Mouse (Mus musculus) adrenal gland (tissue): ENCODE data around the gene Wdr82.

Experiments used
- intact Hi-C: fragments of 180-260 bp; cut with DNase I; formaldehyde crosslinking; loops from one replicate; pipeline ENCODE4 v1.15.1; 2025

Gene Wdr82

DNA sequence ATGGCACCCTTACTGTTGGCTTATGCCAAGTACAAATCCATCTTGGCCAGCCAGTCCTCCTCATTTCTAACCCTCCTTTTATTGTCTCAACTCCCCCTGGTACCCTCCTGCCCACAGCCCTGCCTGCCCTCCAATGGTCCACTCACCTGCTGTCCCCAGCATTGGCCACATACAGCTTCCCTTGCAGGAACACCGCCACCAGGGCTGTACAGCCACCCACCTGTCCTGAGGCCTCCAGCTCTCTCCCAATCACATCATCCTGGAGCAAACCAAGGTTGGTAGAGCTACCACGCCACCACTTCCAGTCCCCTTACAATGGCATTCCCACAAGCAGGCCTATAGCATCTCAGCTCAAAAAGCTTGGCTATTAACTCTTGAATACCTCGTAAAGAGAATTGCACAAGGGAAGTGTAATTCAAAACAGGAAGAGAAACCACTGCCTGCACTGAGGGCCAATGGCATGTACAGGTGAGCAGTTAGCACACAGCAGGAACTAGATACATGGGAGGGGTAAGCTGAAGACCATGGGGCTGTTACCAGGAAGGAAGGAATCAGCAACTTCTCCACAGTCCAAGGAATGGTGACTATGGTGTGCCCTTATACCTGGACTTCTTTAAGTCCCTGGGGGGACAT lies 26.5 kb downstream of the Wdr82 start:
- intact Hi-C loops, result no loop called here

DNA sequence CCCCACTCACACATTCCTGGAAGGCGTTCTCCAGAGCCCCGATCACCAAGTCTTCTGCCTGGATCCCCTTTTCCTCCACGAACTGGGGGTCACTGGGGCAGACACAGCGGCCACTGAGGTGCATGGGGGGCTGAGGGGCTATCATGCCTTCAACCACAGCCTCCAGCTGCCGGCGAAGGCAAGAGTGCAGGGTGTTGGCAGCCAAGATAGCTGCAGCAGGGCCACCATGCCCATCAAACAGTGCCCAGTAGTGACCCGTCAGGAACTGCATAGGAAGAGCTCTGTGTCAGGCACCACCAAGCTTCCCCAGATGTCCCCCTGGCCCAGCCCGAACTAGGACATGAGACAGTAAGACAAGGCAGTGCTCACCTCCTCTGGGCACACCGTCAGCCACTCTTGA lies 27.0 kb downstream of the Wdr82 start:
- intact Hi-C loops, result no loop called here

DNA sequence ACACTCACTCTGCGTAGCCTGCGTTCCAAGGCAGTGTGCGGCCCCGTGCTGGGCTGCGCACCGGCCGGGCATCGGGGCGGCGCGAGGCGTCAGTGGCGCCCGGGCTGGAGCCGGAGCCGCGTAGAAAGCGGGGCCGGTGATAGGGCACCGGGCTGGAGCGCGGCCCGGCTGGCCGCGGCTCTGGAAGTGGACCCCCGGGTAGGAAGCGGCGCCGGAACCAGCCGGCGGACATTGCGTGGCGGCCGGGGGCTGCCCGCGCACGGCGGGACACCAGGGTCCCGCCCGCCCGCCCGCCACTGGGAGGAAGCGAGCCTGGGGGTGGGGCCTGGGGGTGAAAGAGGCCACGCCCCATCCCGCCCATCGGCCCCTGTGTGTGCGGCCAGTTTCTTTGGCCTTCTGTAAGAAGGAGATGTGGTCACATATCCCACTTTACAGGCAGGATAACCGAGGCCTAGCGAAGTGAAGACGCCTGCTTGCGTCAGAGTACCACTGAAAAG lies 28.3 kb downstream of the Wdr82 start:
- intact Hi-C loops, result no loop called here

DNA sequence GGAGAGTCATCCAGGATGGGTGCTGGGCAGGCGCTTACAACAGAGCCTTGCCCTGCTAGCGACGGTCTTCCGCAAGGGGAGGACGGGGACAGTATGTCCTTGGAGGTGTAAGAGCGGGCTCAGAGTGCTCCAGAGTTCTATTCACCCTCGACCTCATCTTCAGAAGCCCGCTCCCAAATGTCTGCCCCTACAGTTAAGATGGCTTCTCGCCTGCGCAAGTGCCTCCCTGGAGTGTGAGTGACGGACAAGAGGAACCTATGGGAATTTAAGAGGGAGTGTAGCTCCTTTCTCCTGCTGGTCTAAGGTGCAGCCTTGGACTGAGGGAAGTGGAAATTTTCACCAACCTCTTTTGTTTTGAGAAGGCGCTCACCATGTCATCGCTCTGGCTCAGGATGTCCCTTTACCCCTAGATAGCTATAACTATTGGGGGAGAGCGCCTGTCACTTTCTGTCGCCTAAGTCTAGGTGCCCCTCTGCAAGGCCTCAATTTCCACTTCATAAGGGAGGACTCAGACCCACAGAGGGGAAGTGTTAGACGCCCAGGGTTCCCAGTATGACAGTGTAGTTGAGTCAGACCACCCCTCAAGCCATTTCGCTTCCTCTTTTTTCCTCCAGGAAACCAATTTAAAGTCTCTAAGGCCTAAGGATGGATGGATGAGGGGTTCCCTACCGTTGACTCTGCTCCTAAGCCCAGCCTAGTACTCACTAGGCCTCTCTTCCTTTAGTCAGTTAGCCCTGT lies 29.0 kb downstream of the Wdr82 start, which contains the start of gene Ppm1m:
Gene Ppm1m (minus strand): TSS at position 212 of the 738 bp plus-strand sequence.
- intact Hi-C loops, result no loop called here

DNA sequence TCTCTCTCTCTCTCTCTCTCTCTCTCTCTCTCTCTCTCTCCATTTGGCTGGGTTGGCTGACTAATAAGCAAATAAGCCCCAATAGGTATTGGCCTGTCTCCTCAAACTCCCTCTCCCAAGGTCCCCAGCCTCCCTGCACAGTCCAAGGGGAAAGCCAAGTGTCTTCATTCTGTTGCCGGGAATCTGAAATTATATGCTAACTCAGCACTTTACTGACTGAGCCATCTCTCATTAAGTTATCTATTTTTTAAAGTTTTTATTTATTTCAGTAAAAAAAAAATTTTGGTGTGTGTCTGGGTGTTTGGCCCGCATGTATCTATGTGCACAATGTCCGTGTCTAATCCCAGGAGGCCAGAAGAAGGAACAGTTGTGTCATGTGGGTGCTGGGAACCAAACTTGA lies 31.2 kb downstream of the Wdr82 start:
- intact Hi-C loops, result no loop called here

DNA sequence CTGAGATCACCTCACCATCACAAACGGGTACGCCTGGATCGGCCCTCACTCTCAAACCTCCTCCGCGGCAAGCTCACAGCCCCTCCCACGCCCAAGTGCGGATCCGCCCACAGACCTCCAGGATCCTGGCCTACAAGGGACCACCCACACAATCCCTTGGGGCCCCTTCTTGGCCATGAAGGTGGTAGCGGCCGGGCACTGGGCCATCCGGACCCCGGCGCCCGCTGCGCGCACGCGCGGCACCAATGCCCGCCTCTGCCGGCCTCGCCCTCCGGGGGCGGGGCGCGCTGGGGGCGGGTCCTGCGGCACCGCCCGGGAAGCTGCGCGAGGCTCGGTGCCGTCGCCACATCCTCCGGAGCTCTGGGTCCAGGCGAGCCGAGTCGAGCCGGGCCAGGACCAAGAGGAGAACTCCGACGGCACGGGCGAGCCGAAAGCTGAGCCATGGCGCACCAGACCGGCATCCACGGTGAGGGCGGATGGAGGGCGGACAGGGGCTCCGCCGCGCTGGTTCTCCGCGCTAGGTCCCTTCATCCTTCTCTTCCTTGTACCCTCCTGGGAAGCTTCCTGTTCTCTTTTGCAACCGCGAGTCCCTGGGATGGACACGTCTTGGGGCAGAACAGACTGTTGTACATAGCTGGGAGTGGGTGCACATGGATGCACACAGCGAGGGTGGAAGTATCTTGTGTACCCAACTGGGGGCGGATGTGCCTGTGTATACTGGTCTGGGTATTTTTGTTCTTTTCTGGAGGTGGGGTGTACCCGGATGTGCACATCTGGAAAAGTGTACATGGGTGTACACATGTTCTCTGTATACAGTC lies 32.3 kb downstream of the Wdr82 start, which contains the start of gene Twf2:
Gene Twf2 (plus strand): TSS at position 290 of the 818 bp plus-strand sequence.
- intact Hi-C loops, result no loop called here

DNA sequence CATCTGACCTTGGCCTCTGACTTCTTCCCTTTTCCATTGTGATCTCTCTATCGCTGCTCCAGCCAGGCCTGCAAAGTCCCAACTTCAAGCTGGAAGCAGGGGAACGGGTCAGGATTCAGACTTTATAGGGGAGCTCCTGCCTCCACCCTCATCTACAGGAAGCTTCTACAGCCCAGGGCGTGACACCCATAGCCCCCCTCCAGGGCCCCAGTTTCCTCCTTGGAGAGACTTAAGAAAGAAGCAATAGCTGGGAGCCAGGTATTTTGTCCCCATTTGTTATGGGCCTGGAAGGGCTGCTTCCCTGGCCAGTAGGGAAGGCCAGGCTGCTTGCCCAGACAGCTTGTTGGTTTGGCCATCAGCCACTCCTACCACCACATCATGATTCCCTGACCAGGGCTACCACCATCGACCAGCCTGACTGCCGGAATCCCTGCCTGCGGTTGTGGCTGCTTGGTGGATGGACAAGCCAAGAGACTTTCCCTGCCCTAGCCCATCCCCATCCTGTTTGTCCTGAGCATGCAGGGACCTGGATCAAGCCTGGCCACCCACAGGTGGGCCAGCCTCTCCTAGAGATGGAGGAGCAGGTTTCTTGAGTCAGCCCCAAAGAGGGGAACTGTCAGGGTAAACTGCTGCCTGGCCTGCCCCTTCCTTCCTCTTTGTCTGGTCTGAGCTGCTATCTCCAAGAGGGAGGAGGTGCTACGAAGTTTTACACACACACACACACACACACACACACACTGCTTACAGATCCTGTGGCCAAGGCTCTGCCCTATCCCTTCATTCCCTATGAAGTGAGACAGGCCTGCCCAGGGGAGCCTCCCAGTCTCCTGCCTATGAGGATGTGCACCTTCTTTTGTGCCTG lies 33.5 kb downstream of the Wdr82 start:
- intact Hi-C loops, result no loop called here

DNA sequence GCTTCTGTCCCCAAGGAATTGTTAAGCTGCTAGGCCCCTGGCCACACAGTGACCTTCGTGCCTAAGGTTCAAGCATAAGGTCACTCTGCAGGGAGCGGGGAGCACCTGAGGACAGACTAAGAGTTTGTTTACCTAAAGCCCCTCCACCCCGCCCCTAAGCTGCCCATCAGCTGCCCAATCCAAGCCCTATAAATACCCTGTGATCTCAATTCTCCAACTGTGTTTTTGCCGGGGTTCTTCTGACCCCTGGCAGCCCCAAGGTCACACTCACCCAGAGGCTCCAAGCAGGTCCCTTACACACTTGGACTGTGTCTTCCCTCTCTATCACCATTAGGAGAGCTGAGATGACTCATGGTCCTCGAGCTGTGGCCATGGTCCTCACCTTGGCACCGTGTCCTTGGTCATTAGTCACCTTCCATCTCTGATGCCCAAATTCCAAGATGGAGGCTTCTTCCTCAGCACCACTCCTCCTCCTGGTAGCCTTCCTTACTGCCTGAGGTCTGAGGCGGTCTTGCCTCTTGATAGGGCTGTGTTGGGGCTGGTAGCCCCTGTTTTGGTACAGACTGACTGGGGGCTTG lies 35.1 kb downstream of the Wdr82 start:
- intact Hi-C loops, result no loop called here

DNA sequence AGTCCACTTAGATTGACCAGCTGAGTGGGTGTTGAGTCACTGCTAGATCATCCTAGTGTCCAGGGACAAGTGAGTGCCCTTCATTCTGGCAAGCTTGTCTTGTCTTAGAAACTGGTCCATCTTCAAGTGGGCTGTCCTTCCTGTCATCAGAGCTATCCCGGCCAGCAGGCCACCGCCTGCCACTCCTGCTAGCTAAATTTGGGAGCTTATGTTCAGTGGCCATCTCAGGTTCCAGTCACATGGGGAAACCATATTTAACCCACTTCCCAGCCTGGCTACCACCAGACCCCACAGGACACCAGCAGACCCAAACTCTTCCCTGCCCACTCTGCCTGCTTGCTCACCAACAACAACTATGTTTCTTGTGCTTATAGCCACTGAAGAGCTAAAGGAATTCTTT lies 35.8 kb downstream of the Wdr82 start:
- intact Hi-C loops, result no loop called here

DNA sequence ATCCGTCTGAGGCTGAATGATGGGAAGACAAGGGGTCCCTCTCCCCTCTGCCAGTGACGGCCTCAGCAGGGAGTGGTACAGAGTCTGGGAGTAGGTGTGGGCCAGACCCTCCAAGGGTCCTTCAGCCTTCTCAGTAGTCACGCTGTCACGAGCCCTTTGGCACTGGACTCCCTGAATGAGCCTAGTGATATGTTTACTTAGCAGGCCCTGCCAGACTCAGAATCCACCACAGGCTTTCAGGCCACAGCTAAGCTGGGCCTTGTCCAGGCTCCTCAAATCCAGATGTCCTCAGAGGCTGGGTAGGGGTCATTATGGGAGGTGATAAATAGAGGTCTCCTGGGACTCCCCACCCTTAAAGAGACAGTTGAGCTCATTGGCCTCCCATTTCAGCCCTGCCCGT lies 37.5 kb downstream of the Wdr82 start:
- intact Hi-C loops, result no loop called here

DNA sequence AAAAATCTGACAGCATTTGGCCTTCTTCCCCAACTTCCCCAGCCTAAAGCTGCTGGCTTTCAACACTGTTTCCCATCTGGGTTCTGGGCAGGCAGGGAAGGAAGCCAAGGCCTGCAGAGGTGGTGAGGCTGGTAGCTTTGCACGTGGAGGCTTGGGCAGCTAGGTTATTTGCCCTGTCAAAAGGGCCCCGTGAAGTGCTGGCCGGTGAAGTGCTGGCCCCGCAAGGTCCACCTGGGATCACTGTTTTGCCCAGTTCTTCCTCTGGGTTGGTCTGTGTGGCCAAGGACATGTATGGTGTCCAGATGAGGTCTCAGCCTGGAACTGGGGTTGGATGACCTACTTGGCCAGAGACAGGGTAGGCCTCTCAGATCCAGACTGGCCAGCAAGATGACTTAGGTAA lies 39.2 kb downstream of the Wdr82 start:
- intact Hi-C loops, result loop anchor here (5.0 kb wide), 1 partner anchor 38 kb away; the partner anchor contains the start of gene Wdr82

DNA sequence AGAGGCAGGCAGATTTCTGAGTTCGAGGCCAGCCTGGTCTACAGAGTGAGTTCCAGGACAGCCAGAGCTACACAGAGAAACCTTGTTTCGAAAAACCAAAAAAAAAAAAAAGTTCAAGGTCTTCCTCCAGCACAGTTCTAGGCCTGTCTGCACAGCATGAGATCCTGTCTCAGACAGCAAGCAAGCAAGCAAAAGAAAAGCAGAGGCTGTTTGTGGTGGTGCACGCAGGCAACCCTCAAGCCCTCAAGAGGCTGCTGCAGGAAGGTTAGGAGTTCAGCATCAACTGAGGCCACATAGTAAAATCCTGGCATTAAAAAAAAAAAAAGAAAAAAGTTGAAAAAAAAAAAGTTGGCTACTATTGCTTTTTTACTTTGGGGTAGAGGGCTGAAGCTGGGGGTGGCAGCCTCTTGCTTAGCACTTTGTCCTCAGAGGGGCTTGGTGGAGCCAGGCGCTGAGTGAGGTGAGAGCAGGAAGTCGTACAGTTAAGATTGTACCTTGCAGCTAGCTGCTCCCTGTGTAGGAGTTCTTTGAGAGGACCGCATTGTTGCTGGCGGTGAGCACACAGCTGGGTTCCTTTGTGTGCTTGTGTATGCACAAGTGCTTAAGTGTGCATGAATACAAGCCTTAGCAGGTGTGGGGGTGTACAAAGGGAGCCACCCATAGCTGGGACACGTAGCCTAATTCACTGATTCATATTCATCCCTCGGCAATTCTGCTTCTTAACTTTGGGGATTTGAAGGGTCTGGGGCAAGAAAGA lies 40.3 kb downstream of the Wdr82 start:
- intact Hi-C loops, result loop anchor here (5.0 kb wide), 1 partner anchor 39 kb away; the partner anchor contains the start of gene Wdr82

DNA sequence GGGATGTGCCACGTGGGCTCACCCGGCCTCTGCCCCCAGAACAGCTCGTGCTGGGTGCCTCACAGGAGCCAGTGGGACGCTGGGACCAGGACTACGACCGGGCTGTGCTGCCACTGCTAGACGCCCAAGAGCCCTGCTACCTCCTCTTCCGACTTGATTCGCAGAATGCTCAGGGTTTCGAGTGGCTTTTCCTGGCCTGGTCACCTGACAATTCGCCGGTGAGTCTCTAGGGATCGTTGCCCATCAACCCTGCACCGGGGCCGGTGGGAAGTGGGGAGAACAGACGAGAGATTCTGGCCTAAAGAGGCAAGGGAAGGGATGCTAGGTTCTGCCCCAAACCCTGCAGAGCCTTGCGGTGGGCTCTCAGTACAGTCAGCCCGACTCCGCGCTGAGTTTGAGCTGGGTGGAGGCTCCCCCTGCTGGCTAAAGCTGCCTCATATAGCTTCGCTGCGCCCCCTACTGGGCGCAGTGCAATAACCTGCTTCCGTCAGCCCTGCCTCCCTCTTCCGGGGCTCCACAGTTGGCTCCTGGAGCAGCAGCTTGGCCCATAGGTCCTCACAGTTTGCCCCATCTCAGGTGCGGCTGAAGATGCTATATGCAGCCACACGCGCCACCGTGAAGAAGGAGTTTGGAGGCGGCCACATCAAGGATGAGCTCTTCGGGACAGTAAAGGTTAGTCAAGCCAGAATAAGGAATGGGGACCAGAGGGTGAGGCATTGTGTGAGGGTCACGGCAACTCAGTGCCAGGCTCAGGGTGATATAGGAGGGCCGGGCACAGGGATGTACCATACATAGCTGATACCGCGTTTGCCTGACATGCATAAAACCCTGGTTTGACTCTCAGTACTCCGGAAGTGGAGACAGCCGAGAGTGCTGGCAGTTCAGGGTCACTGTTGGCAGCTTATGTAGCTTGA lies 41.2 kb downstream of the Wdr82 start:
- intact Hi-C loops, result loop anchor here (5.0 kb wide), 1 partner anchor 40 kb away; the partner anchor contains the start of gene Wdr82

DNA sequence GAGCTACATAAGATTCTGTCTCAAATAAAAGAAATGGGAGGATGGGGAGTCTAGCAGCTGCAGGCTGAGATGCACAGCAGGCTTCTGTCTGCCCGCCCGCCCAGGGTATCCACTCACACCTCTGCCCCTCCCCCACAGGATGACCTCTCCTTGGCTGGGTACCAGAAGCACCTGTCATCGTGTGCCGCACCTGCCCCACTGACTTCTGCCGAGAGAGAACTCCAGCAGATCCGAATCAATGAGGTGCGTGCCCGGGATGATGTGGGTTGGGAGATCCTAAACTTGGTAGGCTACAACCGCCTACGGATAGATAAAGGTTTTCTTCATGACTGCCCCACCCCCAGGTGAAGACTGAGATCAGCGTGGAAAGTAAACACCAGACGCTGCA lies 41.9 kb downstream of the Wdr82 start:
- intact Hi-C loops, result loop anchor here (5.0 kb wide), 1 partner anchor 40 kb away; the partner anchor contains the start of gene Wdr82

DNA sequence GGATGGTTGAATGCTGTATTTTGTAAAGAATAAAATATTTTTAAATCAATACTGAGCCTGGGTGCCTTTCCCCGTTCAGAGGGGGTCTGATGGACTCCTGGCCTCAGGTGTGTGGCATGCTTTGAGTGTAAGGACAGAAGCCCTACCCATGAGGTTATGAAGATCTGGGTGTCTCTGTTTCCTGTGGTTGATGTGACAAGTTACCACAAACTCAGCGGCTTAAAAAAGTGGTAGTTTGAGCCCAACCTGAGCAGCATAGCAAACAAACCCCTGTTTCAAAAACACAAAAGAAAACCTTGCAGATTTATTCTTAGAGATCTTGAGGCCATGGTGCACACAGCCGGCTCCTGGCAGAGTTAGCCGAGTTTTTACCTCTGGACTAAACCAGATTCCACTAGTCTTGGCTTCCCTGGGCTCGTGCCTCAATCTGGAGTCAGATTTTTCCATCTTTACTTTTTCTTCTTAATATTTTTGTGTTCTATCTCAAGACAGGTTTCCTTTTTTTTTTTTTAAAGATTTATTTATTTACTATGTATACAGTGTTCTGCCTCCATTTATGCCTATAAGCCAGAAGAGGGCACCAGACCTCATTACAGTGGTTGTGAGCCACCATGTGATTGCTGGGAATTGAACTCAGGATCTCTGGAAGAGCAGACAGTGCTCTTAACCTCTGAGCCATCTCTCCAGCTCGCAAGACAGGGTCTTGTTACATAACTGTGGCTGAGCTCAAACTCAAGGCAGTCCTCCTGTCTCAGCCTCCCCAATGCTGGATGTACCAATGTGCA lies 44.8 kb downstream of the Wdr82 start:
- intact Hi-C loops, result no loop called here

DNA sequence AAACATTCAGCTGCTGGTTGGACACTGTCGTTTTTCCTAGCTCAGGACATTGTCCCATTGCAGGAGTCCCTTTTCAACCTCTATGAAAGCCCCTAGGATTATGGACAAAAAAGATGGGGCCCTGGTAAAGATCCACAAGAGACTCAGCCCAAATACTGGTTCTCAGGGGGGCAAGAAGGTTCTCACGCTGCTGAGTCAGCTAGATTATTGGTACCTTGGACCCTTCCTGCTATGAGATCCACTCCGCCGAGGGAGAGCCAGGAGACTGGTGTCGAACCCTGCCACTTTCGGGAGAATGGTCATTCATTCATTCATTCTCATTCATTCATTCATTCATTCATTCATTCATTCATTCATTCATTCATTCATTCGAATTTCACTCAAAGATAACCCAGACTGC lies 46.2 kb downstream of the Wdr82 start:
- intact Hi-C loops, result no loop called here

DNA sequence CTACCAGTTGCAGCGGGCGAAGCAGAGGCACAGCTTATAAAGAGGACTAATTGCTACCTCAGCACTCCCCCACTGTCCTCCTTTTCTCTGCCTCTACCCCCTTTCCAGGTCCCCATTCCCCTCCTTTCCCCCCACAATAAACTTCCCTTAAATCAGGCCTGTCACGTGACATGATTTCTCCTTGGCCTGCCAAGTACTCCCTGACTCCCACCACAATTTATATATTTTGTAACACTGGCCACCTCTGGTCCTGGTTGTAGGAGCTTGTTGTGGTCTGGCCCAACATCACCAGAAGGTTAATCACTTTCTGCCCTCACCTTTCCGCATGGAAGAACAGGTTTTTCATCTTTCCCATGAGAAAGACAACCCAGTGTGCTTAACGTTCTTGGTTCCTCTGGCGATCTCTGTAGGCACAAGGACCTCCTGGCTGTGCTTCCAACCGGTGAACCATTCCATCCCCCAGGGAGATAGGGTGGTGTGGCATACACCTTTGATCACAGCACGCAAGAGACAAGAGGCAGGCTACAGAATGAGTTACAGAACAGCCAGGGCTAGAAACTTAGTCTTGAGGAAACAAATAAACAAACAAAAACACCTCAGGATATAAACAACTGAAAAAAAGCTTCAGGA lies 50.3 kb downstream of the Wdr82 start:
- intact Hi-C loops, result no loop called here
